Mouse (Mus musculus): Measurements from ENCODE around the gene Vmn1r16.
"Not testable (repeated sequence)": the region's sequence is repeated elsewhere in the genome, so short reads cannot be mapped to it uniquely, and the experiment has no call there.

Vmn1r16 gene

DNA sequence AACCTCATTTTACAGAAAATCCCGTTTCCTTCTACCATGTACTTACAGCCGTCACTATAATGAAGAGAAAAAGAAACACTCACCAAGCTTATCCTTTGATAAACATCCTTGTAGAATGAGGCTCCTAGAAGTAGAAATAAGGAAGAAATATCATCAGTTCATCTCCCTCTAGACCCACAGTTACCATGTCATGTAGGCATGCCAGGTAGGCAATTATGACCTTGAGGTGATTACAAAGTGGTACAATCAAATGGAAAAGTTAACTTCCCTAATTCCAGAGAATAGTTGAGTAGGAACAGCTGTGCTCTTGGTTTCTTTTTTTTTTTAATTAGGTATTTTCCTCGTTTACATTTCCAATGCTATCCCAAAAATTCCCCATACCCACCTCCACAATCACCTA lies at the start of gene Vmn1r16:
Gene Vmn1r16 (minus strand): TSS at position 101 of the 400 bp plus-strand sequence.
- Histone ChIP-seq H3K4me1 (replicated peaks; ENCODE audit: low read depth, low read length) (no peaks in the 10 kb centered on the region), H3K36me3 (ENCODE audit: insufficient read depth, low read length) (no peaks in the 10 kb centered on the region), H3K4me3 (replicated peaks; ENCODE audit: low read length) (no peak within 1 kb of the TSS), H3K27me3 (ENCODE audit: insufficient read depth, low read length) (no peaks in the 10 kb centered on the region), H3K9me3 (ENCODE audit: low read length) (peaks cover 19% of the 10 kb centered on the region)
- TF ChIP-seq NANOG (IDR thresholded peaks at IDR 0.05; ENCODE audit: borderline replicate concordance, low read length) (no peak), POU5F1 (IDR thresholded peaks at IDR 0.05; ENCODE audit: borderline replicate concordance, low read length) (no peak), CTCF (conservative IDR thresholded peaks at IDR 0.05; ENCODE audit: low read length) (no peak)

GRCm38 (mm10) chr6:57367496-57367895 lies 38.2 kb upstream of the Vmn1r16 start:
- TF ChIP-seq POU5F1 (IDR thresholded peaks at IDR 0.05; ENCODE audit: borderline replicate concordance, low read length) (no peak), NANOG (IDR thresholded peaks at IDR 0.05; ENCODE audit: borderline replicate concordance, low read length) (no peak), CTCF (conservative IDR thresholded peaks at IDR 0.05; ENCODE audit: low read length) (no peak)
- Histone ChIP-seq H3K36me3 (ENCODE audit: insufficient read depth, low read length) (no peaks in the 10 kb centered on the region), H3K9me3 (ENCODE audit: low read length) (no peaks in the 10 kb centered on the region), H3K4me3 (replicated peaks; ENCODE audit: low read length) (no peak overlapping the region), H3K27me3 (ENCODE audit: insufficient read depth, low read length) (no peaks in the 10 kb centered on the region), H3K4me1 (replicated peaks; ENCODE audit: low read depth, low read length) (no peaks in the 10 kb centered on the region)

DNA sequence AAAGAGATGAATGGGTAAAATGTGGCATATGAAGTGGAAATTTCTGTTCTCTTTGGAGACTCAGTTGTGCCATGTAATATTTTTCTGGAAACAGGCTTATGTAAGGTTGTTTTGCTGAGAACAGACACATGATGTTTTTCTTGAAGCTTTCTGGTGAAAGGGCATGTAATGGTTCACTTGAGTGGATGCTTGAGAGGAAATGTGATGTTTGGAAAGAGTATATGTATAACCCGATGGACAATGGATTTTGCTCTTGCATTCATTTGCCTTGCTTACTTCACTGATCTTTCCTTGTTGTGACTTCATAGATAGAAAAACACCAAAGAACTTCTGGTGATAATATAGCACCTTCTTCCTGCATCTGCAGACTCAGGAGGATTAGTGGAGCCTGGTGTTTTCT lies 36.6 kb upstream of the Vmn1r16 start:
- not testable (repeated sequence) for H3K27me3 ChIP-seq (ENCODE audit: insufficient read depth, low read length); H3K4me3 ChIP-seq (replicated peaks; ENCODE audit: low read length); H3K36me3 ChIP-seq (ENCODE audit: insufficient read depth, low read length); H3K4me1 ChIP-seq (replicated peaks; ENCODE audit: low read depth, low read length); H3K9me3 ChIP-seq (ENCODE audit: low read length)

DNA sequence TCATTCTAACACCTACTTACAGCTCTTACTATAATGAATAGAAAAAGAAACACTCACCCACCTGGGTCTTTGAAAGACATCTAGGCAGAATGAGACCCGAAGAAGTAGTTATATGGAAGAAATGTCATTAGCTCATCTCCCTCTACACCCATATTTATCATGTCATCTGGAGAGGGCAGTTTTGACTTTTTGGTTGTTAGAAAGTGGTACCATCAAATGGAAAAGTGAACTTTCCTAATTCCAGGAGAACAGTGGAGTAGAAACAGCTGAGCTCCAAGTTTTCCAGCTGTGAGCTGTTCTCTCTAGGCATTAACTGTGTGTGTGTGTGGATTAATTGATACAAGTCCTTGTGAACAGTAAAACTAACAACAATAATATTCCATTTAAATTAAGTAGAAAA lies 34.3 kb upstream of the Vmn1r16 start, which contains the start of gene Vmn1r17:
Gene Vmn1r17 (minus strand): TSS at position 101 of the 400 bp plus-strand sequence.
- Histone ChIP-seq H3K9me3 (ENCODE audit: low read length) (no peaks in the 10 kb centered on the region), H3K4me3 (replicated peaks; ENCODE audit: low read length) (no peak within 1 kb of the TSS), H3K36me3 (ENCODE audit: insufficient read depth, low read length) (no peaks in the 10 kb centered on the region), H3K27me3 (ENCODE audit: insufficient read depth, low read length) (no peaks in the 10 kb centered on the region), H3K4me1 (replicated peaks; ENCODE audit: low read depth, low read length) (no peaks in the 10 kb centered on the region)
- TF ChIP-seq CTCF (conservative IDR thresholded peaks at IDR 0.05; ENCODE audit: low read length) (no peak), NANOG (IDR thresholded peaks at IDR 0.05; ENCODE audit: borderline replicate concordance, low read length) (no peak), POU5F1 (IDR thresholded peaks at IDR 0.05; ENCODE audit: borderline replicate concordance, low read length) (no peak)

GRCm38 (mm10) chr6:57356864-57357263 lies 27.6 kb upstream of the Vmn1r16 start:
- Histone ChIP-seq H3K9me3 (ENCODE audit: low read length) (peaks cover 13% of the 10 kb centered on the region), H3K36me3 (ENCODE audit: insufficient read depth, low read length) (no peaks in the 10 kb centered on the region), H3K4me3 (replicated peaks; ENCODE audit: low read length) (no peak overlapping the region), H3K27me3 (ENCODE audit: insufficient read depth, low read length) (no peaks in the 10 kb centered on the region), H3K4me1 (replicated peaks; ENCODE audit: low read depth, low read length) (no peaks in the 10 kb centered on the region)
- TF ChIP-seq POU5F1 (IDR thresholded peaks at IDR 0.05; ENCODE audit: borderline replicate concordance, low read length) (no peak), CTCF (conservative IDR thresholded peaks at IDR 0.05; ENCODE audit: low read length) (no peak), NANOG (IDR thresholded peaks at IDR 0.05; ENCODE audit: borderline replicate concordance, low read length) (no peak)

- TF ChIP-seq POU5F1 (IDR thresholded peaks at IDR 0.05; ENCODE audit: borderline replicate concordance, low read length) (no peak), NANOG (IDR thresholded peaks at IDR 0.05; ENCODE audit: borderline replicate concordance, low read length) (no peak), CTCF (conservative IDR thresholded peaks at IDR 0.05; ENCODE audit: low read length) (no peak)
- Histone ChIP-seq H3K4me1 (replicated peaks; ENCODE audit: low read depth, low read length) (no peaks in the 10 kb centered on the region), H3K9me3 (ENCODE audit: low read length) (no peaks in the 10 kb centered on the region), H3K36me3 (ENCODE audit: insufficient read depth, low read length) (no peaks in the 10 kb centered on the region), H3K4me3 (replicated peaks; ENCODE audit: low read length) (no peak overlapping the region), H3K27me3 (ENCODE audit: insufficient read depth, low read length) (no peaks in the 10 kb centered on the region)
Observed at GRCm38 (mm10) chr6:57326176-57326575, 3.1 kb downstream of the Vmn1r16 start.

DNA sequence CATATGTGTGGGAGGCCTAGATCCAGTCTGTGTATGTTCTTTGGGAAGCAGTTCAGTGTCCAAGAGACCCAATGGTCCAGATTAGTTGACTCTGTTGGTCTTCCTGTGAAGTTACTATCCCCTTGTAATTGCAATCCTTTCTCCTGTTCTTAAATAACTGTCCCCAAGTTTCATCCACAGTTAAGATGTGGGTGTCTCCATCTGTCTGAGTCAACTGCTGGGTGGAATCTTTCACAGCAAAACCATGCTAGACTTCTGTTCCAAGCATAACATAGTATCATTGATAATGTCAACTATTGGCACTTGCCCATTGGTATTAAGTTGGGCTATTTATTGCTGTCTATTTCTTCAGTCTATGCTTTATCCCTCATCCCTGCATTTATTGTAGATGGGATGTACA lies 50.3 kb downstream of the Vmn1r16 start:
- Histone ChIP-seq H3K4me3 (replicated peaks; ENCODE audit: low read length) (no peak overlapping the region), H3K4me1 (replicated peaks; ENCODE audit: low read depth, low read length) (no peaks in the 10 kb centered on the region), H3K36me3 (ENCODE audit: insufficient read depth, low read length) (no peaks in the 10 kb centered on the region), H3K27me3 (ENCODE audit: insufficient read depth, low read length) (no peaks in the 10 kb centered on the region), H3K9me3 (ENCODE audit: low read length) (peaks cover 24% of the 10 kb centered on the region)
- TF ChIP-seq NANOG (IDR thresholded peaks at IDR 0.05; ENCODE audit: borderline replicate concordance, low read length) (no peak), POU5F1 (IDR thresholded peaks at IDR 0.05; ENCODE audit: borderline replicate concordance, low read length) (no peak), CTCF (conservative IDR thresholded peaks at IDR 0.05; ENCODE audit: low read length) (no peak)

- no peaks in the 10 kb centered on the region for H3K27me3 ChIP-seq (ENCODE audit: insufficient read depth, low read length)
- TF ChIP-seq CTCF (conservative IDR thresholded peaks at IDR 0.05; ENCODE audit: low read length) (no peak), POU5F1 (IDR thresholded peaks at IDR 0.05; ENCODE audit: borderline replicate concordance, low read length) (no peak), NANOG (IDR thresholded peaks at IDR 0.05; ENCODE audit: borderline replicate concordance, low read length) (no peak)
Observed at GRCm38 (mm10) chr6:57272517-57272916, 56.8 kb downstream of the Vmn1r16 start.

DNA sequence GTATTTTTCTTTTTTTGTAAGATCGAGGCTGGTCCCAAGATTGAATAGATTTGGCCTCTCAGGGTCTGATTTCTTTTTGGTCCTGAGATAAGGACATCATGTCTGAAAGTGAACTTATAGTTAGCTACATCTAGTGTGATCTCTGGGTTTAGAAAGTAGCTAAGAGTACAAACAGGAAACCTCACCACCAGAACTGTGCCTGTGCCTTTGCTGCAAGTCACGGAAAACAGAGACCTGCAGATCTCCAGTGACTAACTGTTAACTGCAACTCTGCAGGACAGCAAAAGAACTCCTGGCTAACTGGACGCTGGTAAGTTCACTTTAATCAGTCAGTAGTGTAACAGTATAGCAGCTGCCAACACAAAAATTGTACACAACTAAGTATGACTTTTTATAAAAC lies 57.4 kb downstream of the Vmn1r16 start:
- H3K27me3 ChIP-seq (ENCODE audit: insufficient read depth, low read length), result no peaks in the 10 kb centered on the region

More at GRCm38 (mm10) chr6:57272517-57272916, 56.8 kb downstream of the Vmn1r16 start:
- Histone ChIP-seq H3K36me3 (ENCODE audit: insufficient read depth, low read length) (no peaks in the 10 kb centered on the region), H3K4me1 (replicated peaks; ENCODE audit: low read depth, low read length) (no peaks in the 10 kb centered on the region), H3K9me3 (ENCODE audit: low read length) (no peaks in the 10 kb centered on the region), H3K4me3 (replicated peaks; ENCODE audit: low read length) (no peak overlapping the region)

More for the DNA sequence above, 57.4 kb downstream of the Vmn1r16 start:
- Histone ChIP-seq H3K4me1 (replicated peaks; ENCODE audit: low read depth, low read length) (no peaks in the 10 kb centered on the region), H3K36me3 (ENCODE audit: insufficient read depth, low read length) (no peaks in the 10 kb centered on the region), H3K9me3 (ENCODE audit: low read length) (no peaks in the 10 kb centered on the region), H3K4me3 (replicated peaks; ENCODE audit: low read length) (no peak overlapping the region)
- no peak for TF ChIP-seq NANOG (IDR thresholded peaks at IDR 0.05; ENCODE audit: borderline replicate concordance, low read length)
- no peak for TF ChIP-seq CTCF (conservative IDR thresholded peaks at IDR 0.05; ENCODE audit: low read length)
- no peak for TF ChIP-seq POU5F1 (IDR thresholded peaks at IDR 0.05; ENCODE audit: borderline replicate concordance, low read length)
